Mouse (Mus musculus) cerebral cortex, adult 2 months (tissue): Measurements from ENCODE around the gene Actbl2.

Source experiments
- WGBS: fragments of 180-500 bp; shearing (Covaris S2); methylation state at CpG from one replicate; pipeline ENCODE4 v1.1.7; 2018; 5-methylcytosine and 5-hydroxymethylcytosine counted together

Actbl2 gene

DNA sequence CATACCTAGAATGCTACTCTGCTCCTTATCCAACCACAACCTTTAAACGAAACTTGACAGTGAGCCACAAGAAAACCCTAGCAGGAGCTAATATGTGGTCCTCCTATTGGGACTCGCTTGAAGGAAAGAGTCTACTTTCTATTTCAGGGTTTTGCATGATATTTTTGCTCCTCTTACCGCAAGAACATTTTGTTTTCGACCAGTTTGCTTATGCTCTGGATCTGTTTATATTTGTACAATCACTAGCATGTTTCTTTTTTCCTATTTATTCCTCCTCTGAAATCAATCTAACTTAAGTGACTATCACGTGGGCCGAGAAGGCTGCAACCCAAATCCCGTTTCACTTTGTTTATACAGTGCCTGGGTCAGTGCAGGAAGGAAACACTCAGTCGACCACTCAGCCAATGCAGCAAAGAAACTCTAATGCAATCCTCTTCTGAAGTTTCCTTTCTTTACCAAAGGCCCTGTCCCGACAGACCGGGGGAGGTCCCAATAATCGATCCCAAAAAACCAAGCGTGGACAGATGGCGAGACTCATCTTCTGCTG is 15.0 kb downstream of the Actbl2 start:
- WGBS, result 59% methylated on average over 13 of the region's 13 CpGs

DNA sequence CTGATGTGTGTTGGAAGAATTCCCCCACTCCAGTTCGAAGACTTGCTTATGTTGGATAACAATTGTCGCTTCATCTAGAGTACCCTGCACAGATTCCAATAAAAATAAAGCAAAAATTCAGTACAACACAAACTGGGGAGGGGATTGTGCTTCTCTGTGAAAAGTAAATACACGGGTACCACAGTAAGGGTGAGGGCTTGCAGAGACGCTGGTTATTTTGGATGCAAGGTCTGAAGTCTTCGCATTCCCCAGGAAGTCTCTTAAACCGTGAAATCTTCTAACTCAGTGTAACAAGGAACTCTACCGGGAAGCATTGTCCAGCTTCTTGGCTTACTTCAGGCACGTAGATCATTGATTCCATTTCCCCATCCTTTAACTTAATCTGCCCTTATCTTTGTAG is 17.1 kb downstream of the Actbl2 start:
- WGBS, result 84% methylated on average over 8 of the region's 8 CpGs

DNA sequence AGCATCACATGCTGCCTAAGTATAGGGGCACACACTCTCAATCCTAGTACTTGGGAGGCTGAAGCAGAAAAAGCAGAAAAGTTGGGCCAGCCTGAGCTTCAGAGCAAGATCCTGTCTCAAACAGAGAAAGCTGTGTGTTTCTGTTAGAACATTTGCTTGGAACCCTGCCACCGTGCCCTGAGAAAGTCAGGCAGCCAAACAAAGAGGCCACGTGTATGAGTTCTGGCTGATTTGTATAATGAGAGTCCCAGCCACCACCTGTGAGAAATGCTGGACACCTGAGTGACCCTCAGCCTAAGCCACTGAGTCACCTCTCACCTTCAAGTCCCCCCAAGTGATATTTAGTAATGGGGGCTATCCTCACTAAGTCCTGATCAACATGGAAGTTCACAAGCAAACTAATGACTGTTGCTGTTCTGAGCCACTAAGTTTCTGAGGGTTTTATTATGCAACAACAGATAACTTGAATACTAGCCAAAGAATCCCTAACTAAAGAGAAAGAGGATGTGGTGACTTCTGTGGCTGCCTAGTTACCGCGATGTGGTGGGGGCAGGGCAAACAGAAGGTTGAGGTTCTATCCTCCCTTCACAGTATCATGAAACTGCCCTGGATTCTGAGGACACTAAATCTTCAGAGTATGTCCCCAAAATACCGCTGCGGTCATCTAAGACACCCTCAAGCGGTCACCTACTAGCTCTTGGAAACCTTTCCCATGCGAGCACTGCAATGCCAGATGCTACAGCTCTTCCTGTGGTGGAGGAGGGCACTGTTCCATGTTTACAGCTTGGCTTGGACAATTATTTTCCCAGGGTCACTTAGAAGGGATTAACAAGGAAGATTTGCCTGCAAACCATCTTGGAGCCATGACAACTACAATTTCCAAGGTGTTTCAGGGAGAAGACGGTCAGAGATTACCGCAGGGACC is 31.9 kb downstream of the Actbl2 start:
- WGBS, result 78% methylated on average over 10 of the region's 10 CpGs

DNA sequence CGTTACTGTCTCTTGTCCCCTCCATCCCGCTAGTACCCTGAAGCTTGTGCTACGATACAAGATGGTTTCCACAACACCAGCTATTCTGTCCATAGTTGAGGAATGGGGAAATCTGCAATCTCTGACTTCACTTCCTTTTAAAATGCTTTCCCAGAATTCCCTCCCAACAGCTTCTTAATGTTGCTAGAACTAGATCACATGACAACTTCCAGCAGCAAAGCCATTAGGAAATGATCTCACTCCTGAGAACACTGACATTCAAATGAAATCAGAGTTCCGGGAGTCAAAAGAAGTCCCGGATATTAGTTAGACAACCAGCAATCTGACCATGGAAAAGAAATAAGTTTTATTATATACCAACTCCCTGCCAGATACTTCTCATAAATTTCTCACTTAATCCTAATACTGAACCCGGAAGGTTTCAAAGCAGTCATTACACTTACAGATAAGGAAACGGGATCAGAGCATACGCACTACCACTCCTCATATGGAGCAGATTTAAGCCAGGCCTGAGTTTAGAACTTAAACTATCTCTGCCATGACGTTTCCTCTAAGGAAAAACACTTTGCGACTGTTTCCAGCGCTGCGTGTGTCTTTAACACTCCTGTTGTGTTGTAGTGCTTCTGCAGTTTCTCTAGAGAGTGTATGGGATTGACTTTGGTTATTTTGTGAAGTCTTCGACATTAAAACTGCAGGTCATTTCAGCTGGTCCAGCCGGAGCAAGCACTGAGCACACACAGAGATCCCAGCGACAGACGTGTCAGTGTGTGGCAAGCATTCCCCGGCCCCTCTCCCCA is 36.5 kb downstream of the Actbl2 start:
- 66% methylated on average over 17 of the region's 17 CpGs for WGBS

DNA sequence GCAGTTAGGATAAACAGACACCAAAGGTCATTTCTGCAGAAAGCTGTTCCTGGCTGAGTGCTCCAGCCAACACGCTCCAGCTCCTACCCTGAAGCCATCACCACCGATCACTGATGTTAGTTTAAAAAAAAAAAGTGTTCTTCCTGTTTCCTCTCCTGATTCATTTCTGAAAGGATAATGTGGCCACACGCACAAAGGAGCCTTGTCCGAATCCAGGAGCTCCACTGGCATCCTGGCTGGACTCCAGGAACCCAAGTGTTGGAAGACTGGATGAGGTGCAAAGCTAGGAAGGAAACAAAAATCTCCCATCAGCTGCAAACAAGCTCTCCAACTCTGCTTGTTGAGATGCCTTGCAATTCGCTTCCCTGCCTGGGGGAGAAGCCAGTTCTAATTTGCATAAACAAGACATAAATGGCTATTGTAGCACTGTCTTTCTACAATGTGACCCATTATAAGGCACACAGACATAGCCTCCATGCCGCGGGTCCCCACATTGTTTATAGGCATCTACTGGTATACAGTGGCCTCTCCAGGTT is 37.2 kb downstream of the Actbl2 start:
- WGBS, result 27% methylated on average over 7 of the region's 7 CpGs

DNA sequence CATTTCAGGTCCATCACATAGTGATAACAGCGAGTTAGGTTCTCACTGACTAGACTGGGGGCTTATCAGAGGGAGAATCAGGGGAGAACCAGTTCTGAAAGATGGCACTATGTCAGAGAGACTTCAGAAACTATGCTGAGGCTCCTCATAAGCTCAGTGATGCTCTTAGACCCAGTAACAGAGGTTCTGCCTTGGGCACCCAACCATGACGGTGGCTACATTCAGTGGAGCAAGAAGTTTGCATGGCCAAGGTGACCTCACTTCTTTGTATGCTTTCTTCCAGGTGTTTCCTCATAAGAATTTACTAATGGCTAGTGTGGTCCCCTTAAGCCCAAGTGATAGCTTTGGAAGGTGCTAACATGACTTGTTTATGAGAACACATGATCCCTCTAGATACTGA is 38.7 kb downstream of the Actbl2 start:
- 93% methylated on average over 2 of the region's 2 CpGs for WGBS

DNA sequence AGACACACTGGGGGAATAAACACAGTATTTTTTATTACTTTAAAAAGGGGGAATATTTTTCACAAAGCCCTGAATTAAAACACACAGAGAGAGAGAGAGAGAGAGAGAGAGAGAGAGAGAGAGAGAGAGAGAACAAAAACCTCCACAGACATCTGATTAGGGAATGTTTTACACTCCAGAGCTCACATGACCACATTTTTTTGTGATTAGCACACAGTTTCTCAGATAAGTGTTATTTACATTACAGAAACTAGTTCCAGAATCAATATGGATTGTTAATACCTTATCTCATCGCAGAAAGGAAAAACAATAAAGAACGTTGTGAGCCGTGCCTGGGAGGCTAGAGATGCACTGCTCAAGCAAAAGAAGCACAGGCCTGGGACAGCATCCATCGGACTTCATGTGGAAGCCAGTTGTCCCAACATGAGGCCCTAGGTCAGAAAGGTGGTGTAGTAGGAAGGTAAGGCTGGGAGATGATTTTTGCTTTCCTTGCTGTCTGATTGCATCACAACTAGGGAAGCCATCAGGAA is 40.2 kb downstream of the Actbl2 start:
- WGBS, result 81% methylated on average over 4 of the region's 4 CpGs

DNA sequence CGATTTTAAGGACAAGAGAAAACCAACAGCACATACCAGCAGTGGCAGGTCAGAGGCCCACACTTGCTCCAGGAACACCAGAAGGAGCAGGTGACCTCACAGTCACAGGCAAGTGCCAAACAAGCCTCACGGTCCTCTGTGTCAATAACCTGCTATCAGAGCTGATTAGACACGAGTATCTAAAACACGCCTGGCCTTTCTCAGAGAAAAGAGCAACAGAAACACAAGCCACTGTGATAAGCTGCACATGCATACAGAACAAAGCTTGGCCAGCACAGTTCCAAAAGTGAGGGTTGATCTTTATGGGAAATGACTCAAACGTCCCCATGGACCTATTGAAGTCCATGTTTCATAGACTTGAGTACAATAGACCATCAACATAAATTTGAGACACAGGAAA is 41.2 kb downstream of the Actbl2 start:
- WGBS, result 80% methylated on average over 5 of the region's 5 CpGs

DNA sequence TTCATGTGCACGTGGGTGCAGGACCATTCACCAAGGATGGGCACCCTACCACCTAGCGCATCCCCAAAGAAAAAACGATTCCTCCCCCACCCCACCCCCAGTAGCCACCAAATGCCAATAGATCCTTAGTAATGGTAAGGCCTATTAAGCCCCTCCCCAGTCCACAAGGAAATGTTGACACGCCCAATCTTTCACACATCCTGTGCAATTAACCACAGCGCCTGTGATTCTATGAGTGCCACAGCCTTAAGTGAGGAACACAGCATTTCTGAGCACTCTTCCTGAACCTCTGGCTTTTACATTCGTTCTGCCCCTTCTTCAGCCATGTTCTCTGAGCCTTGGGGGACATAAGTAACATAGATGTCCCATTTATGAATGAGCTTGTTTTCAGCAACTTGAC is 42.8 kb downstream of the Actbl2 start:
- 85% methylated on average over 6 of the region's 6 CpGs for WGBS

DNA sequence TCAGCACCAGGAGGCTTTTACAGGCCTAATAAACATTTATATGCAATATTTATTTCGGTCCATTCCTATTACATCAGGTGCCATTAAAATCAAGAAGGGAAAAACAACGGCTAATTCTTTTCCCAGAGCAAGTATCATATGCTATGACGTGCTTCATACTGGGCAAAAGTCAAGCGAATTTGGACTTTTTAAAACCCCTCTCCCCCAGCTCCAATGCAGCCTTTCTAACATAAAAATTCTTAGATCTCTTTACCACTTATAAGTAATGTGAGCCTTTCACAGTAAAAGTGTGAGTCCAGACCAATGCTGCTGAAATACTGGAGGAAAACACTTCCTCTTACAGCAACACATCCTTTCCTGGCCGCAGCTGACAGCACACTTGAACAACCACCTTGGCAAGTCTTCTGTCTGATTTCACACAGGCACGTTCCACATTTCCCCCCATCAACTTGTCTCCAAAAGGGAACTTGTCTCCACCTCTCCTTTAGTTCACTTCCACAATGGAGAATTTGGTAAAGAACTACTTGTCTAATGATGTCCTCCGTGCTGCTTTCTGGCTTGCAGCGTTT is 44.4 kb downstream of the Actbl2 start:
- WGBS, result 81% methylated on average over 8 of the region's 8 CpGs

DNA sequence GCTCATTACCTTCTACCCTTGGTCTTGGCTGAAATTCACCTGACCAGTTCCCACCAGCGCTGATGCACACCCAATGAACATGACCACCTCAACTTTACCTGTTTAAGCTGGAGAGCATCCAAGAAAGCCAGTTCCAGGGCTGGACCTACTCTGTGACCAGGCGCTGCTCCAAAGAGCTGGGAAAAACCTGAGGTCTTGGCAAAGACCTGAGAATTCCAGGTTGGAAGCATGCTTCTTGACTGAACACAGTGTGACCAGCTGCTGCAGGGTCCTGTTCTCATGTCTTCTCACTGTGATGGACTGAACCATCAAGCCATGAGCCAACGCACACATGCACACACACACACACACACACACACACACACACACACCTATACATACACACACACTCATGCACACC is 46.0 kb downstream of the Actbl2 start:
- WGBS, result 96% methylated on average over 3 of the region's 3 CpGs

DNA sequence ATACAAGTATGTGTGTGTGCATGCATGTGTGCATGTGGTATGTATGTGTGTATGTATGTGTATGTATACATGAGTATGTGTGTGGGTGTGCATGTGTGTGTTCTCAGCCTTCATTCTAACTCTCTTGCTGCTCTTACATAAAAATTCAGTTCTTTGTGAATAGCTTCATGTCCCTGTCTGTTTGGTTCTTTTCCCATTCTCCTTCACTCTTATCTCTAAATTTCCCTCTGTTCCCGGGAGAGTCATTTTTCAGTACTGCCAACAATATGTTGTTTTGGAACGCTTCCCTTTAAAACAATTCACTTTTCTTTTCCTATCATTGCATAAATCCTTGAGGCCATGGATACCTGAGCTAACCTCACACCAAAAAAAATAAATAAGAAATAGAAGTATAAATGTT is 46.6 kb downstream of the Actbl2 start:
- WGBS, result 36% methylated on average over 2 of the region's 2 CpGs

DNA sequence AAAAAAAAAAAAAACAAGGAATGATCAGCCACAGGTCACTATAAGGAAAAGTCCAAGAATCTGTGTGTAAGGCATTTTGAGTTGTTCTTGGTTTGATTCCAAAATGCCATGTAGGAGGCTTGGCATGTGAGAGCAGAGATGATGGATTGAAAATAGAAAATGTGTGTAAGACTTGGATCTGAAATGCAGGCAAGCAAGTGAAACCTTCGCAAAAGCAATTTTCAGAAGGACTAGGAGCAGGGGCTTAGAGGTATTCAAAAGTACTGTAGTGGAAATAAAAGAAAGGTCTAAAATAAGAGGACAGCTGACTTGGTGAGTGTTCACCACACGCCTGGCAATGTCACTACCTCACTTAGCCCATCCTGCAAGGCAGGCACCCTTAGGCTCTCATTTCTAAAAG is 49.4 kb downstream of the Actbl2 start:
- 45% methylated on average over 2 of the region's 2 CpGs for WGBS

DNA sequence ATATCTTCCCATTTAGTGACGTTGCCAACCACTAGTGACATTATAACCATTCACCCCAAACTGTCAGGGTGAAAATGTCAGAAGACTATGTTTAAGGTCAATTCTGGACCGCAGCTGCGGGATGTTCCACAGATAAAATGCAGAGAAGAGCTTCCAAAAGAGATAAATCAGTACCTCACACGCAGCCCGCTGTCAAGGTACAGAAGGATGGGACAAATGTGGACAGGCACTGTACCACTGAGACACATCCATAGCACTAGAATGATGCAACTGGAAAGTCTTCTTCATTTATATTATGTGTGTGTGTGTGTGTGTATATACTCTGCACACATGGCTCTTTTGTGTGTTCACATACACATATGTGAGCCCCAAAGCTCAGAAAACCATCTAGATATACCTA is 49.9 kb downstream of the Actbl2 start:
- 81% methylated on average over 5 of the region's 5 CpGs for WGBS
